Mouse (Mus musculus) liver, postnatal 0 days (tissue): Measurements from ENCODE around the gene Fcrlb.

Experiments used
- CTCF ChIP-seq: sonication (generic); IDR thresholded peaks from 2 replicates; pipeline ENCODE4 v1.5.1; 2016; ENCODE audit warnings: antibody characterized with exemption, low read depth
- EP300 ChIP-seq: IDR thresholded peaks from 2 replicates; pipeline ENCODE4 v1.6.1; 2016; ENCODE audit warnings: antibody characterized with exemption, low read depth, mild to moderate bottlenecking

DNA sequence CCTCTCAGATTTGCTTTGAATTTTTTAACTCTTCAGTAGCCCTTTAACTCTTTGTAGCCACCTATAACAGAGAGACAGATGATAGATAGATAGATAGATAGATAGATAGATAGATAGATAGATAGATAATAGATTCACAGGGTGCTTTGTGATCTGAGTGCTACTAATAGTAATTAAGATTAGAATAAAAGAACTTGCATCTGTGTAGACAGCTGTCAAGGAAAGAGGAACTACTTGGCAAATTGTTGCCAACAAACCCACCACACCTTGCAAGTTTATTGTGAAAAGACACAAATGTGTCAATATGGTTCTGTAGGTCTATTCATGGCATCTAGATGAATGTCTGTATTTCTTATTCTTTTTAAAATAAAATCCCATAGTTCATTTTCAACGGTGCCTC lies 21.2 kb upstream of the Fcrlb start:
- TF ChIP-seq EP300 = no peak
- TF ChIP-seq CTCF = no peak
